Mouse (Mus musculus) adrenal gland, postnatal 25 days (tissue): ENCODE measurements around the gene Fibp. TPM values are rescaled to one million over a fixed set of nuclear protein-coding genes. Genes with fewer than 3 reads are reported as not detected.

ENCODE experiments used
- total RNA-seq: library from RNA; stranded (reverse); gene quantifications from 2 replicates; pipeline ENCODE4 v1.2.3, GENCODE M21; 2021

Fibp gene
- total RNA-seq, 1 experiment from 2014 or later, result 100 TPM

Other genes with a start within 250 kb of the Fibp start
- gene Pacs1, start 187.5 kb upstream of the Fibp start, total RNA-seq, result 18.0 and 26.9 TPM in 2 replicates
- 175 and 194 TPM in 2 replicates for gene Sf3b2, start 165.2 kb upstream of the Fibp start, total RNA-seq
- not detected in 2 replicates for gene Gal3st3, start 162.3 kb upstream of the Fibp start, total RNA-seq
- not detected in 2 replicates for gene Catsper1, start 124.9 kb upstream of the Fibp start, total RNA-seq
- 1.6 TPM in 1 of 2 replicates, not detected in the other for gene Cst6, start 111.0 kb upstream of the Fibp start, total RNA-seq
- gene Eif1ad, start 93.9 kb upstream of the Fibp start, total RNA-seq, result 25.0 and 25.1 TPM in 2 replicates
- 148 and 160 TPM in 2 replicates for gene Banf1, start 93.4 kb upstream of the Fibp start, total RNA-seq
- gene Sart1, start 71.9 kb upstream of the Fibp start, total RNA-seq, result 49.8 and 93.4 TPM in 2 replicates
- not detected in 2 replicates for gene Tsga10ip, start 58.1 kb upstream of the Fibp start, total RNA-seq
- 182 and 221 TPM in 2 replicates for gene Drap1, start 35.6 kb upstream of the Fibp start, total RNA-seq
- gene AI837181, start 35.5 kb upstream of the Fibp start, total RNA-seq, result 43.1 and 51.1 TPM in 2 replicates
- not detected in 2 replicates for gene Fosl1, start 13.1 kb upstream of the Fibp start, total RNA-seq
- 7.2 and 10.9 TPM in 2 replicates for gene Ccdc85b, start 2.7 kb upstream of the Fibp start, total RNA-seq
- not detected in 2 replicates for gene Ctsw, start 7.9 kb downstream of the Fibp start, total RNA-seq
- gene Efemp2, start 13.3 kb downstream of the Fibp start, total RNA-seq, result 55.5 and 56.3 TPM in 2 replicates
- 31.1 and 35.0 TPM in 2 replicates for gene Mus81, start 27.8 kb downstream of the Fibp start, total RNA-seq
- gene Cfl1, start 29.8 kb downstream of the Fibp start, total RNA-seq, result 625 and 632 TPM in 2 replicates
- 2.2 and 3.7 TPM in 2 replicates for gene 1700020D05Rik, start 43.2 kb downstream of the Fibp start, total RNA-seq
- 13.1 and 18.4 TPM in 2 replicates for gene Snx32, start 49.9 kb downstream of the Fibp start, total RNA-seq
- gene Ovol1, start 100.0 kb downstream of the Fibp start, total RNA-seq, result not detected in 2 replicates
- 13.1 and 16.4 TPM in 2 replicates for gene Ap5b1, start 107.4 kb downstream of the Fibp start, total RNA-seq
- gene Rnaseh2c, start 141.3 kb downstream of the Fibp start, total RNA-seq, result 97.8 and 144 TPM in 2 replicates
- gene Kat5, start 149.6 kb downstream of the Fibp start, total RNA-seq, result 74.6 and 86.3 TPM in 2 replicates
- gene Rela, start 176.9 kb downstream of the Fibp start, total RNA-seq, result 96.3 and 101 TPM in 2 replicates
- 61.8 and 76.7 TPM in 2 replicates for gene Sipa1, start 203.1 kb downstream of the Fibp start, total RNA-seq
- gene Map3k11, start 228.1 kb downstream of the Fibp start, total RNA-seq, result 43.7 and 49.7 TPM in 2 replicates
- gene Pcnx3, start 228.3 kb downstream of the Fibp start, total RNA-seq, result 110 and 124 TPM in 2 replicates
- not detected in 2 replicates for gene Kcnk7, start 243.8 kb downstream of the Fibp start, total RNA-seq